Mouse (Mus musculus): ENCODE measurements around the gene Mdh1.
"Not testable (repeated sequence)": the region's sequence is repeated elsewhere in the genome, so short reads cannot be mapped to it uniquely, and the experiment has no call there.

Mdh1 gene

DNA sequence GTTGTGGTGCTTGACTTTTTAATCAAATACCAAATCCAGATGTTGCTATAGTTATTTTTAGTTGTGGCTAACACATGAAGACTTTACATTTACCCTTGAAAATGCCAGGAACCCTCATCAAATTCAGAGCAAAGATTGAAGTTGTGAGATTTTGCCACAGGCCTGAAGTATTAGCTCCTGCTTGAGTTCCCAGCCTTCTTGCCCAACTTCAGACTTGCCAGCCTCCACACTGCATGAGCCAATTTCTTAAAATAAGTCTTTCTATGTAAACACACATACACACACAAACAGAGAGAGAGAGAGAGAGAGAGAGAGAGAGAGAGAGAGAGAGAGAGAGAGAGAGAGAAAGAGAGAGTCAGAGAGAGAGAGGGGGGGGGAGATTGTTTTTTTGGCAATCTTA, 26.2 kb downstream of the Mdh1 start:
- no peak for DNase-seq (ENCODE audit: low spot score in 2 of 2)

DNA sequence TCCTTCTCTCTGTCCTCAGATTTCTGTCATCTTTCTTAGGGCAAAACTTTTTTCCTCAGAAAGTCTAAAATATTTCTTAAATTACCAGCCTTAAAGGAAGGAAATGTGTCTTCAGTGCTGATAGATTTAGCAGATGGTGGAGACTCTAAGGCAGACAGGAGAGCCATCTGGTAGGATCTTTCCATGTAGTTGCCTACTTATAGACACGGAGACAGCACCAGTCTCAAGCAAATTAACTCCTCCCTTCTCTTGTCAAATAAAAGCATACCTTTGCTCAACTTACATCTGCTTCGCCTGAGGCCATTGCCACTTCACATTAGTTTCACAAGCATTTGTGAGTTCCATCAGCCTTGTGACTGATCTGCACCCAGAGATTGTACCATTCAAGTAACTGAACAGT, 27.1 kb downstream of the Mdh1 start:
- no peak for DNase-seq (ENCODE audit: low spot score in 2 of 2)

DNA sequence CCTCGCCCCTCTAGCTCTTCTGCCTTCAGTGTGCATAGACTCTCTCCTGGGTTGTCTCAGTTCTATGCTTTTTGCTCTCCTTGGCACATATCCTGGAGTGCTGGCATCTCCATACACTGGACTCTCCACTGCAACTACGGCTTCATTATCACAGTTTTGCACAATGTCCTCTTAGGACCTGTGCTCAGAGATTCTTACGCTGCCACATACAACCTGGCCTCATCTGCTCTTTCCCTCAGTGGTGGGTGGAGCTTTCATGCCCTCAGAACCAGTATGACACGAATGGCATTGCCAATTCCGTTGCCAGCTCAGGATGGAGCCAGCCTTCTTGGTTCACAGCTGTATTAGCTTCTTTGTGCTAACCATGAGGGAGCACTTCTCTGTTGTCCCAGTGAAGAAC, 29.4 kb downstream of the Mdh1 start:
- DNase-seq (ENCODE audit: low spot score in 2 of 2): no peak

DNA sequence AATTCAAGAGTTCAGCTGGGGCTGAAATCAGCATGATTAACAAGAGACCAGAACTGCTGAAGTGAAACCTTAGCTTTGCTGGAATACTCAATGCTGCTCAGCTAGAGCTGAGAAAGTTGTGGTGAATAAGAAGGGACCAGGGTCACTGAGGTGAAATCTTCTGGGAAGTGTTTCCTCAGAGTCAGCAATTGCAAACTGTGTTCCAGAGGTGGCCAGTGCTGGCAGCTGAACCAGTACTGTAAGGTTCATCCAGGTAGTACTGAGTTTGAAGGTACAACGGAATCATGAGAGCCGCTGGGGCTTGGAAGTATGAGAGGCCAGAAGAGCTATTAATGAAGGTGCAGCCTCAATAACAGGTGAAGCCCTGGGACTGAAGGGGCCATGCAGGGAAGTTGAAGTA, 31.5 kb downstream of the Mdh1 start:
- DNase-seq (ENCODE audit: low spot score in 2 of 2): no peak

DNA sequence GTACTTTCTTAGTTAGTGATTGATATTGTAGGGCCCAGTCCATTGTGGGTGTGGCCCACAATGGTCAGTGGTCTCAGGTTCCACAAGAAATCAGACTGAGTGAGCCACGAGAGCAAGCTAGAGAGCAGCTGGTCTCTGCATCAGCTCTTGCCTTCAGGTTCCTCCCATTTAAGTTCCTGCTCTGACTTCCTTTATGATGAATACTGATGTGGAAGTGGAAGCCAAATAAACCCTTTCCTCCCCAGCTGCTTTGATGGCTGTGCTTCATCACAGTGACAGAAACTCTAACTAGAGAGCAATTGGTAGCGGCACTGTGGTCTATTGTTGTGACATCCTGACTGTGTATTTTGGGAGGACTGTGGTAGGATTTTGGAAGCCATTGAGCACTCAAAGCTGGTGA, 32.1 kb downstream of the Mdh1 start:
- no peak for DNase-seq (ENCODE audit: low spot score in 2 of 2)

DNA sequence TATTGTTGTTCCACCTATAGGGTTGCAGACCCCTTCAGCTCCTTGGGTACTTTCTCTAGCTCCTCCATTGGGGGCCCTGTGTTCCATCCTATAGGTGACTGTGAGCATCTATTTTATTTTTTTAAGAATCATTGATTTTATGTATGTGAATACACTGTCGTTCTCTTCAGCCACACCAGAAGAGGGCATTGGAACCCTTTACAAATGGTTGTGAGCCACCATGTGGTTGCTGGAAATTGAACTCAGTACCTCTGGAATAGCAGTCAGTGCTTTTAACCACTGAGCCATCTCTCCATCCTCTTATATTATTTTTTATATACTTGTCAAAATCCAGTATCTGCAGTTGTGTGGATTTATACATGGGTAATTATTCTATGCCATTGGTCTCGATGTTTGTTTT, 41.3 kb downstream of the Mdh1 start:
- not testable (repeated sequence) for DNase-seq (ENCODE audit: low spot score in 2 of 2)

DNA sequence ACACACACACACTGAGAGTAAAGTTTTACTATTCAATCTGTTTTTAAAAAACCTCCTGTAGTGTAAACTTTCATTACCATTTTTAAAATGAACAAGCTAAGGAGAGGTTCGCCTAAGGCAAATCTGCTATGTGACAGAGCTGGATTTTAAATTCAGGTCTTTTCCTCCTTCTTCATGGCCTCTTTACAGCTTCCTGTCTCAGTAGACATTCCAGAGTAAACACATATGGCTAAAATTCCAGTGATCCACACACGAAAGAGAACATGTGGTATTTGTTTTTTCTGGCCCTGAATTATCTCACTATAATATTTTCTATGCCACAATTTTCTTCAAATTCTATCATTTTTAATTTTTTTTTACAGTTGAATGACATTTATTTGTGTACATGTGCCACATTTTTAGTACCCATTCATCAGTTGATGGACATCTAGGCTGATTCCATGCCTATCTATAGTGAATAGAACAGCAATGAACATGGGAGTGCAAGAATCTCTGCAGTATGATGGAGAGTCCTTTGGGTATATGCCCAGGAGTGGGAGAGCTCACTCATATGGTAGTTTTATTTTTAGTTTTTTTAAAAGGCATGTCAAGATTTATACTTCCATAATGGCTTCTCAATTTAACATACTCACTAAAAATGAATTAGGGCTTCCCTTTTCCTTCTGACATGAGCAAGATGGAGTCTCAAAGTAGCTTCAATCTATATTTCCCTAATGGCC, 43.3 kb downstream of the Mdh1 start:
- DNase-seq (ENCODE audit: low spot score in 2 of 2): no peak

DNA sequence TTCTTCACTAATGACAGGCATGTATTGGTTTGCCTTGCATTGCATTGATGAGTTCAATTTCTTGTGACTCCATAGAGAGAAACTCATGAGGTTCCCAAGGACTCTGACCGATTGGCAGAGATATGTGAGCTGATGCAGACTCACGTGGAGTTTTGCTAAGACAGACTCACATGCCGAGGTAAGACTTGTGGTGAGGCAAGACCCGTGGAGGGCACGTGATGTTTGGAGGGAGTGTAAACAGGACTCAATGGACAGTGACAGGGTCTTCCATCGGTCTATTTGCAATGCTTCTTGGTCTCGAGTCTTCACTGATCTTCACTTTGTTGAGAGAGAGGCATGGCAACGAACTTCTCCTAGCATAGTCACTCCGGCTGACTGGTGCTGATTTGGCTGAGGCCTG, 54.4 kb downstream of the Mdh1 start:
- DNase-seq (ENCODE audit: low spot score in 2 of 2): no peak

DNA sequence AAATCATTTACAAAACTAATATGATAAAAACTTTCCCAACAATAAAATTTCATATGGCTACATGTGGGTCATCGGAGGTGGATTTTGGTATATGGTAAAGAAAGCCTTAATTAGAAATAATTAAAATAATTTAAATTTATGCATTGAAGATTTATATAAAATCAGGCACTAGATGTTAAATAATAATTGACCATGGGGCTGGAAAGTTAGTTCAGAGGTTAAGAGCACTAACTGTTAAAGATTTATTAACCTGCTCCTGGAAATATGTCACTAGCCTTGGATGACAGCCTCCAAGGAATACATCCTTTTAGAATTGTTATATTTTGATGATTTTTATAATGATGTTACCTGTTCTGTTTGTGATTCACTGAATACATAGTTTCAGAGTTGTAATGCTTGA, 55.8 kb downstream of the Mdh1 start:
- not testable (repeated sequence) for DNase-seq (ENCODE audit: low spot score in 2 of 2)

DNA sequence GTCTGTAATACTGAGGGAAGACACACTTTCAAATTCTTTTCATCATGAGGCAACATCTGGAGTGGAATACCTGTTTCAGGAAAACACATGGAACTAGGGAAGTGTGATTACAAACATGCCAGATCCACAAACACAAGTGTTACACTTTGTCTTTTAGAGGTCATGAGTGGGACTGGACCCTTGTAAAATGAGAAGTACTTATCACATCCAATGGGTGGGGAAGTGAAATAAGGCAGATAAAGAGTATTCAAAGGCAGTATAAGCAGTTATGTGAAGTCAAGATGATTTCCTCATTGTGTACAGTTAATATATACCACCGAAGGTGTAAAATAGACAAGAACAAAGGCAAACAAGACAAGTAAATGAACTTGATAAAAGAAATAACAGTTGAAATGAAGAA, 61.6 kb downstream of the Mdh1 start:
- DNase-seq (ENCODE audit: low spot score in 2 of 2): not testable (repeated sequence)

DNA sequence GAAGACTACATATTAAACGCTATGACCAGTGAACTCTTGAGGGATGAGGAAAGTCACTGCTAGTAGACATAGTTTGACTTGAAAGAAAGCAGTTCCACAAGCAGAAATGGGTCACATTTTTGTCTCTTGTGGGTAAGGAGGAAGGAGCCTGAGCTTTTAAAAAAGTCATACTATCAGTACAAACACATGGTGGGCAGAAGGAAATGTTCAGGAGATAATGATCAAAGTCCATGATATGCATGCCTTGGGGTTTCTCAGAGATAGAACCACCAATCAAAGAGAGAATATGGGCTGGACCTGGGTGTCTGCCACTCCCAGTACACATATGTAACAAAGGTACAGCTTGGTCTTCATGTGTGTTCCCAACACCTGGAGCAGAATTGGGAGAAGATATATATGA, 63.5 kb downstream of the Mdh1 start:
- DNase-seq (ENCODE audit: low spot score in 2 of 2): not testable (repeated sequence)

DNA sequence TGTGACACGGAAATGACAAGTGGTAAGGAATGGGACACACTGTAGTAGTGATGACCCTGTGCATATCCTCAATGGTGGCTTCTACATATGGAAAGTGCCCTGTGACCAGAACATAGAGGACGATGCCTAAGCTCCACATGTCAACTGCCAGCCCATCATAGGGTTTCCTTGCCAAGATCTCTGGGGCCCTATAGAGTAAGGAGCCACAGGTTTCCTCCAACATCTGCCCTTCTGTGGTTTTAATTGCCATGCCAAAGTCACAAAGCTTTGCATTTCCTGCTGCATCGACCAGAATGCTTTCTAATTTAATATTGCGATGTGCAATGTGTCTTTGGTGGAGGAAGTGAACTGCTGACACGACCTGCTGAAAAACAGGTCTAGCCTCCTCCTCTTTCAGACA, 65.1 kb downstream of the Mdh1 start:
- DNase-seq (ENCODE audit: low spot score in 2 of 2): not testable (repeated sequence)
